Comparison of ENCODE assay signal across 31 mouse cellular contexts in the genomic region with DNA sequence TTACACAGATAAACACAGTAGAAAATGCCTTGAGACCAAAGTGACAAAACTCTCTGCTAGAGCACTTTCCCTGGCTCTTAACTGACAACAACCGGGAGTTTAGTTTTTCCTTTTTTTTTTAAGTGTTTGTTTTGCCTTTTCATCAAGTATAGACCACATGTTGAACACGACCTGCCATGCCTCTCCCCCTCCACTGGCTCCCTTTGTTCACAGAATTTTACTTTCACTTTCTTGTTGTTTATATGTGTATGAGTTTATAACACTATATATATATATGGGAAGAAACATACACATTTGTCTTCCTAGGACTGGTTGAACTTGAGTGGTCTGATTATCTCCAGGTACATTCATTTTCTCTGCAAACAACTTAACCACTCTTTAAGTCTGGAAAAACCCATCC. TPM values are rescaled to one million over a fixed set of nuclear protein-coding genes. Genes with fewer than 3 reads are reported as not detected.
DNase-seq lines count a peak whose midpoint lies in the region; ATAC-seq and TF ChIP-seq lines count a peak whose summit lies in the region.
"Had no signal": no experiment of that assay in that cellular context is flagged by ENCODE, and none has a peak within 500 bp of the region (broad histone marks: within the 10 kb centered on the region; RNA-seq: fewer than 3 reads in every experiment).

No protein-coding gene starts in this region.

- no peaks in the 10 kb centered on the region for H3K27me3 ChIP-seq in megakaryocyte, embryonic 14.5 days (replicated peaks)
- no peaks in the 10 kb centered on the region for H3K27me3 ChIP-seq in G1E (ENCODE audit: insufficient read depth, low read length)
- H3K27me3 ChIP-seq: embryonic facial prominence, embryonic 13.5 days; forebrain, embryonic 15.5 days; heart, embryonic 15.5 days; limb, embryonic 12.5 days; liver, embryonic 15.5 days; midbrain, embryonic 15.5 days; neural tube, embryonic 12.5 days had no signal

- H3K4me1 ChIP-seq in megakaryocyte, embryonic 14.5 days: peaks cover 33% of the 10 kb centered on the region
- peaks cover 19% of the 10 kb centered on the region for H3K4me1 ChIP-seq in G1E (ENCODE audit: insufficient read depth, low read depth, low read length)
- H3K4me1 ChIP-seq: embryonic facial prominence, embryonic 13.5 days; forebrain, embryonic 10.5 days; forebrain, embryonic 15.5 days; heart, embryonic 15.5 days; limb, embryonic 12.5 days; liver, embryonic 15.5 days; midbrain, embryonic 10.5 days; midbrain, embryonic 15.5 days; neural tube, embryonic 12.5 days had no signal

- intact Hi-C loops in gastrocnemius, postnatal 14 days (cut with DNase I; ENCODE audit: low total_unique reads): no loop called here

- H3K36me3 ChIP-seq in megakaryocyte, embryonic 14.5 days (replicated peaks; ENCODE audit: low read length): peaks cover 79% of the 10 kb centered on the region
- H3K36me3 ChIP-seq in G1E (replicated peaks): peaks cover 64% of the 10 kb centered on the region

- no peaks in the 10 kb centered on the region for H3K9me3 ChIP-seq in megakaryocyte, embryonic 14.5 days
- no peaks in the 10 kb centered on the region for H3K9me3 ChIP-seq in G1E (replicated peaks)
- H3K9me3 ChIP-seq: embryonic facial prominence, embryonic 13.5 days; forebrain, embryonic 10.5 days; forebrain, embryonic 15.5 days; heart, embryonic 10.5 days; heart, embryonic 15.5 days; limb, embryonic 12.5 days; liver, embryonic 15.5 days; midbrain, embryonic 10.5 days; midbrain, embryonic 15.5 days; neural tube, embryonic 12.5 days had no signal

- peak; percentile 15 for DNase-seq in G1E (ENCODE audit: low spot score)
- DNase-seq in gastrocnemius, postnatal 14 days: no peak
- no peak for DNase-seq in kidney, postnatal 14 days
- DNase-seq: adrenal gland, postnatal 10 days; B cell, adult 2 months; cerebellum, adult 11 months; cerebellum, adult 9-11 months; gastrocnemius, adult 2 months; kidney, adult 8-10 months; lung, embryonic 14.5 days; lung, postnatal 36 days; right cerebral cortex, postnatal 4 days had no signal

- ATAC-seq in megakaryocyte, adult 5-6 weeks (ENCODE audit: poor library complexity, severe bottlenecking): no peak
- 0 out of 2 replicates have a peak, but pooled peaks have one; percentile 30 for ATAC-seq in G1E (ENCODE audit: extremely low read depth, insufficient number of reproducible peaks, low FRiP score, poor library complexity, severe bottlenecking)
- peak; percentile 65 for ATAC-seq in inflammation-experienced regulatory T-cells, adult 6 months
- ATAC-seq in frontal cortex, adult (ENCODE audit: low TSS enrichment): no peak
- ATAC-seq: forebrain, embryonic 15.5 days; hindbrain, embryonic 16.5 days; intestine, embryonic 16.5 days; midbrain, embryonic 15.5 days had no signal

- peak overlapping the region; percentile 56 for H3K4me3 ChIP-seq in megakaryocyte, embryonic 14.5 days (replicated peaks)
- H3K4me3 ChIP-seq in G1E (ENCODE audit: low read depth, low read length): no peak overlapping the region; the same call in 1 of the 2 replicates
- H3K4me3 ChIP-seq: embryonic facial prominence, embryonic 13.5 days; forebrain, embryonic 10.5 days; forebrain, embryonic 15.5 days; gastrocnemius, adult 2 months; heart, embryonic 10.5 days; heart, embryonic 15.5 days; layer of hippocampus, adult 2 months; left cerebral cortex, adult 2 months; limb, embryonic 12.5 days; liver, embryonic 15.5 days; midbrain, embryonic 10.5 days; midbrain, embryonic 15.5 days; neural tube, embryonic 12.5 days had no signal

- no peak for TF ChIP-seq CTCF in G1E (IDR thresholded peaks at IDR 0.05; ENCODE audit: low read depth, low read length)

RNA-seq across cellular contexts. Expression of gene Mcub, which starts 42.9 kb away (rescaled TPM):
- 0.12 TPM in 1 of 2 replicates, not detected in the other for polyA plus RNA-seq in megakaryocyte, embryonic 14.5 days (2012; ENCODE audit: insufficient read depth, low replicate concordance)
- 102 and 117 TPM in 2 replicates for total RNA-seq in megakaryocyte, adult 5-6 weeks (2015)
- 155 and 162 TPM in 2 replicates for total RNA-seq in megakaryocyte, adult 5-6 weeks (2017)
- total RNA-seq in G1E (2014; fragmentation: Nextera tagmentation) (not detected in 2 replicates), G1E (2017) (not detected in 2 replicates)
- not detected in 2 replicates for polyA plus RNA-seq in G1E (2012)
- polyA plus RNA-seq in inflammation-experienced regulatory T-cells, adult 6 months (2017; shearing (Covaris generic)): 10 to 100 TPM; 19.8 to 26.4 (median 20.9) TPM
- 1 to 10 TPM in 1 of 2 experiments, under 1 TPM in 1; 0.98 to 1.4 TPM for total RNA-seq in gastrocnemius, postnatal 14 days (2021)
- total RNA-seq: liver, adult 2 months had no signal

RNA-seq across cellular contexts. Expression of gene Sec24b, which starts 48.4 kb away (rescaled TPM):
- polyA plus RNA-seq in megakaryocyte, embryonic 14.5 days (2012; ENCODE audit: insufficient read depth, low replicate concordance): 52.7 and 60.4 TPM in 2 replicates
- 53.7 and 80.6 TPM in 2 replicates for total RNA-seq in megakaryocyte, adult 5-6 weeks (2015)
- 53.4 and 63.0 TPM in 2 replicates for total RNA-seq in megakaryocyte, adult 5-6 weeks (2017)
- 64.9 and 70.3 TPM in 2 replicates for total RNA-seq in G1E (2014; fragmentation: Nextera tagmentation)
- 27.9 and 28.8 TPM in 2 replicates for total RNA-seq in G1E (2017)
- 96.0 and 98.5 TPM in 2 replicates for polyA plus RNA-seq in G1E (2012)
- polyA plus RNA-seq in inflammation-experienced regulatory T-cells, adult 6 months (2017; shearing (Covaris generic)): 10 to 100 TPM; 18.6 to 34.0 (median 20.5) TPM
- 10 to 100 TPM; 20.8 to 21.8 TPM for total RNA-seq in gastrocnemius, postnatal 14 days (2021)

Comparison
In these comparisons a context has a peak if more than half of its experiments do, and no peak if none do; other contexts are left out.
1. ATAC-seq: peak in G1E (single experiment) and inflammation-experienced regulatory T-cells, adult 6 months (single experiment); none in megakaryocyte, adult 5-6 weeks (single experiment) and frontal cortex, adult (single experiment).
2. RNA of gene Mcub, which starts 42.9 kb away (total RNA-seq): 102 to 162 TPM in megakaryocyte, adult 5-6 weeks; 0.98 to 1.4 TPM in gastrocnemius, postnatal 14 days and not detected in G1E; every median in the first group is over 10 times any median in the second.